Mouse (Mus musculus) testis, postnatal 14 days (tissue): ENCODE data around the gene Srrm4.
A peak's percentile ranks its signal among the peaks of the same experiment; 100 is the strongest.
"Not testable (repeated sequence)": the region's sequence is repeated elsewhere in the genome, so short reads cannot be mapped to it uniquely, and the experiment has no call there.

Experiments
- DNase-seq: peaks from one replicate; pipeline ENCODE4 v3.0.0; 2021; ENCODE audit warnings: low spot score

Gene Srrm4

GRCm38 (mm10) chr5:116442697-116443458 lies 148.7 kb downstream of the Srrm4 start:
- no peak for DNase-seq

- no peak for DNase-seq
These were observed 151.4 kb downstream of the Srrm4 start for GRCm38 (mm10) chr5:116440251-116440650.

- no peak for DNase-seq
These were observed 153.3 kb downstream of the Srrm4 start for GRCm38 (mm10) chr5:116438328-116438727.

- DNase-seq, result no peak
These were observed 155.5 kb downstream of the Srrm4 start for GRCm38 (mm10) chr5:116436117-116436516.

- DNase-seq, result no peak
These were observed 156.4 kb downstream of the Srrm4 start for GRCm38 (mm10) chr5:116434976-116435850.

- no peak for DNase-seq
These were observed 158.7 kb downstream of the Srrm4 start for GRCm38 (mm10) chr5:116432871-116433270.

GRCm38 (mm10) chr5:116426701-116427100 lies 164.9 kb downstream of the Srrm4 start:
- DNase-seq, result no peak

- DNase-seq, result not testable (repeated sequence)
These were observed 165.9 kb downstream of the Srrm4 start for GRCm38 (mm10) chr5:116425709-116426108.

GRCm38 (mm10) chr5:116425273-116425672 lies 166.3 kb downstream of the Srrm4 start:
- no peak for DNase-seq

- DNase-seq, result no peak
These were observed 167.9 kb downstream of the Srrm4 start for GRCm38 (mm10) chr5:116423746-116424145.

- peak; percentile 56 for DNase-seq
These were observed 168.9 kb downstream of the Srrm4 start, which contains the start of gene Hspb8 for GRCm38 (mm10) chr5:116422699-116423201. Gene Hspb8 (minus strand): TSS chr5:116422864.

GRCm38 (mm10) chr5:116421791-116422481 lies 169.7 kb downstream of the Srrm4 start:
- no peak for DNase-seq

- no peak for DNase-seq
These were observed 170.8 kb downstream of the Srrm4 start for GRCm38 (mm10) chr5:116420759-116421225.

- DNase-seq, result no peak
These were observed 171.4 kb downstream of the Srrm4 start for GRCm38 (mm10) chr5:116420213-116420612.

- DNase-seq, result no peak
These were observed 172.1 kb downstream of the Srrm4 start for GRCm38 (mm10) chr5:116419322-116420045.

- no peak for DNase-seq
These were observed 175.4 kb downstream of the Srrm4 start for GRCm38 (mm10) chr5:116416208-116416607.

- no peak for DNase-seq
These were observed 181.7 kb downstream of the Srrm4 start for GRCm38 (mm10) chr5:116409689-116410590.

- DNase-seq, result no peak
These were observed 182.7 kb downstream of the Srrm4 start for GRCm38 (mm10) chr5:116408965-116409364.

GRCm38 (mm10) chr5:116407936-116408335 lies 183.7 kb downstream of the Srrm4 start:
- peak; percentile 36 for DNase-seq

GRCm38 (mm10) chr5:116407321-116407720 lies 184.3 kb downstream of the Srrm4 start:
- DNase-seq, result no peak
